Mouse (Mus musculus) stomach, embryonic 14.5 days (tissue): Measurements from ENCODE around the gene Akr1b3. TPM values are rescaled to one million over a fixed set of nuclear protein-coding genes. Genes with fewer than 3 reads are reported as not detected.
"Not testable (repeated sequence)": the region's sequence is repeated elsewhere in the genome, so short reads cannot be mapped to it uniquely, and the experiment has no call there.

ENCODE experiments used
- ATAC-seq: fragments of 200-750 bp; cut with Nextera tagmentation; 2 replicates; pipeline ENCODE4 v1.8.0; 2017; ENCODE audit warnings: low read depth, moderate TSS enrichment; ENCODE audit not compliant: insufficient number of reproducible peaks, insufficient read depth, low FRiP score
- H3K27ac ChIP-seq: fragments of 300-500 bp; sonication (generic); 2 replicates; pipeline ENCODE4 v1.5.1; 2014; ENCODE audit warnings: mild to moderate bottlenecking, low read length, moderate library complexity, mixed read lengths
- H3K27me3 ChIP-seq: fragments of 300-500 bp; sonication (generic); 2 replicates; pipeline ENCODE4 v1.6.1; 2014; ENCODE audit warnings: low read length, control low read depth, mixed read lengths; ENCODE audit not compliant: control insufficient read depth, insufficient read depth
- H3K36me3 ChIP-seq: fragments of 300-500 bp; sonication (generic); 2 replicates; pipeline ENCODE4 v1.6.1; 2014; ENCODE audit warnings: mild to moderate bottlenecking, control low read depth, low read length, moderate library complexity, mixed read lengths; ENCODE audit not compliant: control insufficient read depth, insufficient read depth
- H3K4me1 ChIP-seq: fragments of 300-500 bp; sonication (generic); 2 replicates; pipeline ENCODE4 v1.6.1; 2014; ENCODE audit warnings: low read length, control low read depth, mixed read lengths; ENCODE audit not compliant: control insufficient read depth, insufficient read depth
- H3K4me2 ChIP-seq: fragments of 300-500 bp; sonication (generic); replicated peaks from 2 replicates; pipeline ENCODE4 v1.6.1; 2014; ENCODE audit warnings: low read depth, low read length, control low read depth
- H3K4me3 ChIP-seq: fragments of 300-500 bp; sonication (generic); 2 replicates; pipeline ENCODE4 v1.5.1; 2014; ENCODE audit warnings: low read depth, low read length, control low read depth
- H3K9ac ChIP-seq: fragments of 300-500 bp; sonication (generic); replicated peaks from 2 replicates; pipeline ENCODE4 v1.6.1; 2014; ENCODE audit warnings: low read depth, mild to moderate bottlenecking, control low read depth, low read length, moderate library complexity, mixed read lengths
- H3K9me3 ChIP-seq: fragments of 300-500 bp; sonication (generic); 2 replicates; pipeline ENCODE4 v1.6.1; 2016; ENCODE audit warnings: low read depth, low read length, control low read depth; ENCODE audit not compliant: control insufficient read depth
- WGBS: fragments of 180-500 bp; shearing (Covaris S2); extraction: QIAGEN DNeasy Blood & Tissue Kit; methylation state at CpG from one replicate; pipeline ENCODE4 v1.1.7; 2014; 5-methylcytosine and 5-hydroxymethylcytosine counted together
- polyA plus RNA-seq: library from polyadenylated mRNA; unstranded; fragments of >200 nt; fragmentation: Nextera tagmentation; extraction: Ambion mirVana; gene quantifications from 2 replicates; pipeline ENCODE4 v1.2.1, GENCODE M21; 2014

The Akr1b3 gene
- polyA plus RNA-seq, 1 experiment from 2014 or later: 130 TPM

DNA sequence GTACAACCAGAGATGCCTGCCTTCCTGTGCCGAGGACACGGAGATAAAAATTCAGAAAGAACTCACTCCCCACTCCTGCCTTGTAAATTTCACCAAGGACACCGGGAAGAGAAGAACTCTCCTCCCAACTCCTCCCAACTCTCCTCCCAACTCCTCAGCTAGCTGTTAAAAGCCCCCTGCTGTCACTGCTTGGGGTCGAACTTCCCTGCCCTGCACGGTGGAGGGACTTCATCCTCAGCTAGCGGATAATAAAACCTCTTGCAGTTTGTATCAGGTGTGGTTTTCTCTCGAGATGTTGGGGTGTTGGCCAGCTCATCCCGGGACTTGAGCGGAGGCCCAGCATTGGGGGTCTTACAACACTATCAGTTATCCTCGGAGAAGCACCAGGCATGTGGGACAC, 34.2 kb upstream of the Akr1b3 start:
- H3K4me2 ChIP-seq, H3K36me3 ChIP-seq, H3K9ac ChIP-seq, ATAC-seq, H3K27ac ChIP-seq, H3K4me1 ChIP-seq, H3K9me3 ChIP-seq, H3K27me3 ChIP-seq, H3K4me3 ChIP-seq: not testable (repeated sequence)
- WGBS: 37% methylated on average over 10 of the region's 10 CpGs

- WGBS: 79% methylated on average over 12 of the region's 12 CpGs
- ATAC-seq: no peak
- no peak overlapping the region for H3K27ac ChIP-seq
These were observed 32.9 kb upstream of the Akr1b3 start for GRCm38 (mm10) chr6:34350037-34350699.

DNA sequence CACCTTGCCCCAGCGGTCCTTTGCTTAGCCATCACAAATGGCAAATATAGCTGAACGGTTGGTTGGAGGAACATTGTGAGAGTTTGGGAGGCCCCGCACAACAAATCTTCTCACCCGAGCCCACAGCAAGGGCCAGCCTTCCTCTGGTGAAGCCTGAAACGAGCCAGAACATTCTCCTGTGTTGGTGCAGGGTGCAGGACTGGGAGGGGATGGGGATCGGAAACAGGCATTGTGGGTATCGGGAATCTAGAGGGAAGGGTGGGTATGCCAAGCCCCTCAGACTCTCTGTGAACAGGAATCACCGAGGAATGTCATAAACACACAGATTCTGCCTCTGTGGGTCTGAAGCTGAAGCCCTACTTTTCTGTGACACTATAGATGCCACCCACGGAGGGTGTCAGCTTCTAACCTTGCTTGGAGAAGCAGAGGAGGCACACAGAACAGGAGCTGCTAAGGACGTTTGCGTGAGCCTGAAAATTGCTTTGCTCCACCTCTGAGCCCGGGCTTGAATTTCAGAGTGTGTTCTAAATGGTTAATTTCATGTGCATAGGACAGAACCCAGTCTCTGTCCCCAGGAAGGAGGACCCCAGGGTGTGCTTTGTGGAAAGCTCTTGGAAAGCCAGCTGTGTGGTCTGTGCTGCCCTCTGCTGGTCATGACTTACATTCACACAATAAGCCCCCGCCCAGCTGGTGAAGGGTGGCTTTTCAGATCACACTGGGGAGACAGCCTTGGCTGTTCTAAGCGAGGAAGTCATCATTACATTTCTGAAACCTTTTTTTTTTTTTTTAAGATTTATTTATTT, 29.0 kb upstream of the Akr1b3 start:
- no peak for ATAC-seq
- 54% methylated on average over 14 of the region's 14 CpGs for WGBS
- no peaks in the 10 kb centered on the region for H3K36me3 ChIP-seq
- no peaks in the 10 kb centered on the region for H3K4me1 ChIP-seq
- H3K27ac ChIP-seq: no peak overlapping the region
- no peaks in the 10 kb centered on the region for H3K27me3 ChIP-seq
- no peak overlapping the region for H3K4me3 ChIP-seq
- no peaks in the 10 kb centered on the region for H3K9me3 ChIP-seq
- H3K4me2 ChIP-seq: no peak overlapping the region
- H3K9ac ChIP-seq: no peak overlapping the region

More at GRCm38 (mm10) chr6:34350037-34350699, 32.9 kb upstream of the Akr1b3 start:
- Histone ChIP-seq H3K4me3 (no peak overlapping the region), H3K36me3 (no peaks in the 10 kb centered on the region), H3K9me3 (no peaks in the 10 kb centered on the region), H3K4me1 (peaks cover 4% of the 10 kb centered on the region; the same call in 1 of the 2 replicates), H3K9ac (no peak overlapping the region), H3K27me3 (no peaks in the 10 kb centered on the region), H3K4me2 (no peak overlapping the region)

DNA sequence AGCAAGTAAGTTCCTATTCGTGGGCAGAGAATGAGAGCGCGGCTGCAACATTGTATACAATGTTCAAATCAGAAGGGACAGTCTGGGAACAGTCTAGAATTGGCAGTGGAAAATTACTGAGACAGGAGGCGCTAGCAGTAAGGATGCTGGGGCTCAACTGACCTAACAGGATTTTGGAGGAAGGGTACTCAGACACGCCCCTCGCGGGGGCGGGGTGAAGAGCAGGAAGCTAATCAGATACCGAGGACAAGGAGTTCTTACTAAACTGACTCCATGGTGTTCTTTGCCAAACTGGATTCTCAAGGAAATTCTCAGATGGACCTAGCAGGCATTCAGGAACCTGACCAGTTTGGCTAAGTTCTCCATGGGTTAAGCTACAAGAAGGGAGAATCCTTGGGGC, 27.7 kb upstream of the Akr1b3 start:
- H3K27me3 ChIP-seq: no peaks in the 10 kb centered on the region
- no peaks in the 10 kb centered on the region for H3K4me1 ChIP-seq
- 22% methylated on average over 9 of the region's 9 CpGs for WGBS
- H3K4me2 ChIP-seq: no peak overlapping the region
- ATAC-seq: no peak
- H3K36me3 ChIP-seq: no peaks in the 10 kb centered on the region
- H3K27ac ChIP-seq: no peak overlapping the region
- H3K9me3 ChIP-seq: no peaks in the 10 kb centered on the region
- no peak overlapping the region for H3K9ac ChIP-seq
- H3K4me3 ChIP-seq: no peak overlapping the region

- no peaks in the 10 kb centered on the region for H3K27me3 ChIP-seq
- H3K9ac ChIP-seq: no peak overlapping the region
- H3K4me1 ChIP-seq: no peaks in the 10 kb centered on the region
- no peak for ATAC-seq
- 66% methylated on average over 10 of the region's 10 CpGs for WGBS
- H3K36me3 ChIP-seq: no peaks in the 10 kb centered on the region
- H3K9me3 ChIP-seq: no peaks in the 10 kb centered on the region
- H3K4me3 ChIP-seq: no peak overlapping the region
- no peak overlapping the region for H3K4me2 ChIP-seq
- H3K27ac ChIP-seq: no peak overlapping the region
These were observed 27.0 kb upstream of the Akr1b3 start for GRCm38 (mm10) chr6:34344135-34344850.

- H3K4me1 ChIP-seq: no peaks in the 10 kb centered on the region
- no peaks in the 10 kb centered on the region for H3K36me3 ChIP-seq
- 86% methylated on average over 6 of the region's 6 CpGs for WGBS
- no peak overlapping the region for H3K9ac ChIP-seq
- no peak overlapping the region for H3K4me3 ChIP-seq
- H3K9me3 ChIP-seq: no peaks in the 10 kb centered on the region
- ATAC-seq: no peak
- H3K27me3 ChIP-seq: no peaks in the 10 kb centered on the region
- H3K27ac ChIP-seq: no peak overlapping the region
- no peak overlapping the region for H3K4me2 ChIP-seq
These were observed 26.1 kb upstream of the Akr1b3 start for GRCm38 (mm10) chr6:34343426-34343825.

GRCm38 (mm10) chr6:34342476-34342875, 25.2 kb upstream of the Akr1b3 start:
- Histone ChIP-seq H3K9ac (no peak overlapping the region), H3K27me3 (no peaks in the 10 kb centered on the region), H3K9me3 (no peaks in the 10 kb centered on the region), H3K27ac (no peak overlapping the region), H3K4me1 (no peaks in the 10 kb centered on the region), H3K4me2 (no peak overlapping the region), H3K36me3 (no peaks in the 10 kb centered on the region), H3K4me3 (no peak overlapping the region)
- no peak for ATAC-seq
- WGBS: 86% methylated on average over 2 of the region's 2 CpGs

DNA sequence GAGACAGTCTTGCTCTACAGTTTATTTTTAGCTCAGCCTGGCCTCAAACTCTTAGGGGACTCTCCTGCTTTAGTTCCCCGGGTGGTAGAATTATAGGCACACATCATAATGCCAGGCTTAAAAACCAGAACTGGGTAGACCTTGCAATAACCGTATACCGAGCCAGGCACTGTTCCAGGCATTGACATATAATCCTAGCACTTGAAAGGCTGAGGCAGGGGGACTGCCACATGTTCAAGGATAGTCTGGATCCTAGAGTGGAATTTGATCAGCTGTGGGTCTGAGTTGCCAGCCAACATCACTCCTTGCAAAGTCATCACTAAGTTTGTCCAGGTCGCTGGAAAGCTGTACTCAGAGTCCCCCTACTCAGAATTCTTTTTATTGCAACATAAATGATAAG, 24.7 kb upstream of the Akr1b3 start:
- Histone ChIP-seq H3K4me3 (no peak overlapping the region), H3K9me3 (no peaks in the 10 kb centered on the region), H3K36me3 (no peaks in the 10 kb centered on the region), H3K4me1 (no peaks in the 10 kb centered on the region), H3K27ac (no peak overlapping the region), H3K27me3 (no peaks in the 10 kb centered on the region), H3K9ac (no peak overlapping the region), H3K4me2 (no peak overlapping the region)
- WGBS: 86% methylated on average over 4 of the region's 4 CpGs
- ATAC-seq: no peak
